Mouse (Mus musculus) frontal cortex, postnatal 36 days (tissue): ENCODE measurements around the gene Slc46a2.

Experiments used
- DNase-seq, 2 experiments: peaks; one replicate each; pipeline ENCODE4 v3.0.0; 2022; ENCODE audit warnings: low spot score in 2 of 2

The Slc46a2 gene

GRCm38 (mm10) chr4:59859693-59860425 lies 55.0 kb downstream of the Slc46a2 start:
- no peak for DNase-seq
